Mouse (Mus musculus) liver (tissue): ENCODE measurements around the gene Klhl26.
"Not testable (repeated sequence)": the region's sequence is repeated elsewhere in the genome, so short reads cannot be mapped to it uniquely, and the experiment has no call there.

Source experiments
- DNase-seq: peaks from one replicate; pipeline ENCODE4 v3.0.0-alpha.2; 2020; ENCODE audit warnings: mixed read lengths

Klhl26 gene

GRCm38 (mm10) chr8:70476333-70477268 lies at the start of gene Klhl26:
Gene Klhl26, minus strand, starts transcription at chr8:70476968.
- peak; percentile 99 for DNase-seq

GRCm38 (mm10) chr8:70522592-70523403 lies 46.0 kb upstream of the Klhl26 start:
- peak; percentile 98 for DNase-seq

GRCm38 (mm10) chr8:70519606-70520005 lies 42.8 kb upstream of the Klhl26 start:
- no peak for DNase-seq

GRCm38 (mm10) chr8:70519043-70519442 lies 42.3 kb upstream of the Klhl26 start:
- DNase-seq = no peak

- no peak for DNase-seq
These were observed 41.3 kb upstream of the Klhl26 start for GRCm38 (mm10) chr8:70517940-70518643.

GRCm38 (mm10) chr8:70513441-70513840 lies 36.7 kb upstream of the Klhl26 start:
- no peak for DNase-seq

GRCm38 (mm10) chr8:70512253-70512903 lies 35.6 kb upstream of the Klhl26 start:
- DNase-seq = no peak

GRCm38 (mm10) chr8:70511770-70512169 lies 35.0 kb upstream of the Klhl26 start:
- no peak for DNase-seq

GRCm38 (mm10) chr8:70511174-70511573 lies 34.4 kb upstream of the Klhl26 start:
- not testable (repeated sequence) for DNase-seq

- DNase-seq = peak; percentile 97
These were observed 33.6 kb upstream of the Klhl26 start, which contains the start of gene Uba52 for GRCm38 (mm10) chr8:70510228-70510915. Gene Uba52, minus strand, starts transcription at chr8:70510801.

GRCm38 (mm10) chr8:70509281-70509952 lies 32.6 kb upstream of the Klhl26 start:
- no peak for DNase-seq

- DNase-seq = no peak
These were observed 30.2 kb upstream of the Klhl26 start for GRCm38 (mm10) chr8:70507027-70507393.

GRCm38 (mm10) chr8:70506328-70507026 lies 29.7 kb upstream of the Klhl26 start, which contains the start of gene Rex1bd:
Gene Rex1bd, minus strand, starts transcription at chr8:70506752.
- DNase-seq = peak; percentile 95

GRCm38 (mm10) chr8:70505698-70506327 lies 29.0 kb upstream of the Klhl26 start:
- DNase-seq = no peak

- DNase-seq = peak; percentile 85
These were observed 28.1 kb upstream of the Klhl26 start for GRCm38 (mm10) chr8:70504851-70505250.

- no peak for DNase-seq
These were observed 27.5 kb upstream of the Klhl26 start for GRCm38 (mm10) chr8:70504291-70504716.

- DNase-seq = peak; percentile 80
These were observed 26.4 kb upstream of the Klhl26 start for GRCm38 (mm10) chr8:70503062-70503750.

GRCm38 (mm10) chr8:70502540-70502939 lies 25.8 kb upstream of the Klhl26 start:
- no peak for DNase-seq
